Mouse (Mus musculus): ENCODE data around the gene Slc33a1. TPM values are rescaled to one million over a fixed set of nuclear protein-coding genes. Genes with fewer than 3 reads are reported as not detected.

Gene Slc33a1
- polyA plus RNA-seq, 1 experiment from 2014 or later, result 12.2 TPM

GRCm38 (mm10) chr3:63928878-63929859 lies 35.4 kb downstream of the Slc33a1 start, which contains the start of gene E130311K13Rik:
TSS of gene E130311K13Rik (minus strand) at chr3:63929472.
- Histone ChIP-seq H3K4me2 (ENCODE audit: low read depth, low read length) (peak within 1 kb of the TSS; percentile 85), H3K9me3 (ENCODE audit: low read length) (no peaks in the 10 kb centered on the region), H3K9ac (replicated peaks) (peak within 1 kb of the TSS; percentile 85), H3K4me1 (ENCODE audit: insufficient read depth) (no peaks in the 10 kb centered on the region), H3K36me3 (replicated peaks; ENCODE audit: insufficient read depth, low read length) (no peaks in the 10 kb centered on the region), H3K4me3 (ENCODE audit: low read depth, low read length) (peak within 1 kb of the TSS; percentile 73), H3K27ac (ENCODE audit: low read depth) (peak within 1 kb of the TSS; percentile 84), H3K27me3 (ENCODE audit: insufficient read depth, low read length) (no peaks in the 10 kb centered on the region)
- ATAC-seq, result peak; percentile 97
- 5% methylated on average over 46 of the region's 48 CpGs for WGBS (ENCODE audit: insufficient replicate concordance)
- no peak for TF ChIP-seq EP300 (IDR thresholded peaks at IDR 0.05; ENCODE audit: low read depth)
- TF ChIP-seq CTCF (IDR thresholded peaks at IDR 0.05; ENCODE audit: low read depth), result peak; percentile 91
- DNase-seq, result peak; percentile 91

- peak; percentile 23 for DNase-seq
- no peak for ATAC-seq
These were observed 44.9 kb downstream of the Slc33a1 start for GRCm38 (mm10) chr3:63919634-63920033.

GRCm38 (mm10) chr3:63910301-63910700 lies 54.3 kb downstream of the Slc33a1 start:
- H3K4me2 ChIP-seq (ENCODE audit: low read depth, low read length), result no peak overlapping the region
- no peak overlapping the region for H3K27ac ChIP-seq (ENCODE audit: low read depth)
- H3K4me1 ChIP-seq (ENCODE audit: insufficient read depth), result no peaks in the 10 kb centered on the region
- H3K36me3 ChIP-seq (replicated peaks; ENCODE audit: insufficient read depth, low read length), result no peaks in the 10 kb centered on the region
- 74% methylated on average over 4 of the region's 4 CpGs for WGBS (ENCODE audit: insufficient replicate concordance)
- ATAC-seq (no peak), DNase-seq (no peak)
- no peak for TF ChIP-seq CTCF (IDR thresholded peaks at IDR 0.05; ENCODE audit: low read depth)
- no peak for TF ChIP-seq EP300 (IDR thresholded peaks at IDR 0.05; ENCODE audit: low read depth)
- no peak overlapping the region for H3K4me3 ChIP-seq (ENCODE audit: low read depth, low read length)
- no peaks in the 10 kb centered on the region for H3K27me3 ChIP-seq (ENCODE audit: insufficient read depth, low read length)
- H3K9me3 ChIP-seq (ENCODE audit: low read length), result no peaks in the 10 kb centered on the region
- H3K9ac ChIP-seq (replicated peaks), result no peak overlapping the region

More at GRCm38 (mm10) chr3:63919634-63920033, 44.9 kb downstream of the Slc33a1 start:
- 64% methylated on average over 3 of the region's 3 CpGs for WGBS (ENCODE audit: insufficient replicate concordance)
- H3K4me1 ChIP-seq (ENCODE audit: insufficient read depth), result no peaks in the 10 kb centered on the region
- H3K36me3 ChIP-seq (replicated peaks; ENCODE audit: insufficient read depth, low read length), result no peaks in the 10 kb centered on the region
- H3K27me3 ChIP-seq (ENCODE audit: insufficient read depth, low read length), result no peaks in the 10 kb centered on the region
- H3K4me2 ChIP-seq (ENCODE audit: low read depth, low read length), result no peak overlapping the region
- H3K4me3 ChIP-seq (ENCODE audit: low read depth, low read length), result no peak overlapping the region
- no peak overlapping the region for H3K9ac ChIP-seq (replicated peaks)
- TF ChIP-seq EP300 (IDR thresholded peaks at IDR 0.05; ENCODE audit: low read depth), result no peak
- TF ChIP-seq CTCF (IDR thresholded peaks at IDR 0.05; ENCODE audit: low read depth), result peak; percentile 55
- H3K27ac ChIP-seq (ENCODE audit: low read depth), result no peak overlapping the region
- no peaks in the 10 kb centered on the region for H3K9me3 ChIP-seq (ENCODE audit: low read length)

DNA sequence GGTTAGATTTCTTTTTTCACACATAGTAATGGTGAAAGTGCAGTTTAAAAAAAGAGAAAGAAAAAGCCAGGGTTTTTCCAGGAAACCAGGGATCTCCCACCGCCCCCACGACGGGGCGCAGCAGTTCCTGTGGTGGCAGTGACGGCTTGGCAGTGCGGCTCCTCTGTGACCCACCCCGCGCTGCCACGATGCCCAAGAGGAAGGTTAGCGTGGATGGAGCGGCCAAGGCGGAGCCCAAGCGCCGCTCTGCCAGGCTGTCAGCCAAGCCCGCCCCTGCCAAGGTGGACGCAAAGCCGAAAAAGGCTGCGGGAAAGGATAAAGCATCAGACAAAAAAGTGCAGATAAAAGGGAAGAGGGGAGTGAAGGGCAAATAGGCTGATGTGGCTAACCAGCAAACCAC lies 59.3 kb downstream of the Slc33a1 start:
- Histone ChIP-seq H3K27me3 (ENCODE audit: insufficient read depth, low read length) (no peaks in the 10 kb centered on the region), H3K36me3 (replicated peaks; ENCODE audit: insufficient read depth, low read length) (no peaks in the 10 kb centered on the region), H3K4me1 (ENCODE audit: insufficient read depth) (no peaks in the 10 kb centered on the region), H3K9ac (replicated peaks) (no peak overlapping the region), H3K9me3 (ENCODE audit: low read length) (no peaks in the 10 kb centered on the region), H3K4me3 (ENCODE audit: low read depth, low read length) (peak overlapping the region; percentile 16; the same call in 1 of the 2 replicates), H3K4me2 (ENCODE audit: low read depth, low read length) (peak overlapping the region; percentile 56), H3K27ac (ENCODE audit: low read depth) (no peak overlapping the region)
- ATAC-seq (no peak), DNase-seq (peak; percentile 20)
- TF ChIP-seq EP300 (IDR thresholded peaks at IDR 0.05; ENCODE audit: low read depth) (no peak), CTCF (IDR thresholded peaks at IDR 0.05; ENCODE audit: low read depth) (no peak)
- 4% methylated on average over 18 of the region's 18 CpGs for WGBS (ENCODE audit: insufficient replicate concordance)

DNA sequence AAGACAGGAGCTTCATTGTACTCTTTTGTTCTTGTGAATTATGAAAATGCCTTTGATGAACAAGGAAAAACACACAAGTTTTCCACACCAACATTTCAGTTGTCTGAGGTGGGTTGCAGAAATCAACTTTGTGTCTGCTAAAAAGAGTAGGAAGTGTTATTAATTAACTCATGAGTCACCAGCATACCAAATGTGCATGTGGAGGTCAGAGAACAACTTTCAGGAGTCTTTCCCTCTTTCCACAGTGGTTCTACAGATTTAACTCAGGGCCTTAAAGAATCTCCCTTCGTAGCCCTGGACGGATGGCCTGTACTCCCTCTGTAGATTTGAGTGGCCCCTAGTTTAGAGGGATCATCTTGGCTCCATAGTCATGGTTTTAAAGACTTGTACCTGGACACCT lies 60.4 kb downstream of the Slc33a1 start:
- no peak overlapping the region for H3K4me2 ChIP-seq (ENCODE audit: low read depth, low read length)
- DNase-seq (no peak), ATAC-seq (no peak)
- peaks cover 4% of the 10 kb centered on the region; the same call in 1 of the 2 replicates for H3K4me1 ChIP-seq (ENCODE audit: insufficient read depth)
- WGBS (ENCODE audit: insufficient replicate concordance), result 81% methylated on average over 2 of the region's 2 CpGs
- no peak overlapping the region for H3K9ac ChIP-seq (replicated peaks)
- peaks cover 3% of the 10 kb centered on the region; the same call in 1 of the 2 replicates for H3K27me3 ChIP-seq (ENCODE audit: insufficient read depth, low read length)
- no peak overlapping the region for H3K4me3 ChIP-seq (ENCODE audit: low read depth, low read length)
- no peaks in the 10 kb centered on the region for H3K36me3 ChIP-seq (replicated peaks; ENCODE audit: insufficient read depth, low read length)
- no peaks in the 10 kb centered on the region for H3K9me3 ChIP-seq (ENCODE audit: low read length)
- TF ChIP-seq CTCF (IDR thresholded peaks at IDR 0.05; ENCODE audit: low read depth) (no peak), EP300 (IDR thresholded peaks at IDR 0.05; ENCODE audit: low read depth) (no peak)
- H3K27ac ChIP-seq (ENCODE audit: low read depth), result no peak overlapping the region

GRCm38 (mm10) chr3:63900021-63900571 lies 64.5 kb downstream of the Slc33a1 start:
- Histone ChIP-seq H3K4me1 (ENCODE audit: insufficient read depth) (peaks cover 6% of the 10 kb centered on the region), H3K27me3 (ENCODE audit: insufficient read depth, low read length) (peaks cover 9% of the 10 kb centered on the region), H3K9me3 (ENCODE audit: low read length) (no peaks in the 10 kb centered on the region), H3K4me2 (ENCODE audit: low read depth, low read length) (peak overlapping the region; percentile 94), H3K4me3 (ENCODE audit: low read depth, low read length) (peak overlapping the region; percentile 54; the same call in 1 of the 2 replicates), H3K9ac (replicated peaks) (no peak overlapping the region), H3K27ac (ENCODE audit: low read depth) (no peak overlapping the region), H3K36me3 (replicated peaks; ENCODE audit: insufficient read depth, low read length) (no peaks in the 10 kb centered on the region)
- DNase-seq (no peak), ATAC-seq (no peak)
- 9% methylated on average over 12 of the region's 12 CpGs for WGBS (ENCODE audit: insufficient replicate concordance)
- TF ChIP-seq EP300 (IDR thresholded peaks at IDR 0.05; ENCODE audit: low read depth) (no peak), CTCF (IDR thresholded peaks at IDR 0.05; ENCODE audit: low read depth) (no peak)
